Mouse (Mus musculus): ENCODE results near the gene Nr1h4.

DNA sequence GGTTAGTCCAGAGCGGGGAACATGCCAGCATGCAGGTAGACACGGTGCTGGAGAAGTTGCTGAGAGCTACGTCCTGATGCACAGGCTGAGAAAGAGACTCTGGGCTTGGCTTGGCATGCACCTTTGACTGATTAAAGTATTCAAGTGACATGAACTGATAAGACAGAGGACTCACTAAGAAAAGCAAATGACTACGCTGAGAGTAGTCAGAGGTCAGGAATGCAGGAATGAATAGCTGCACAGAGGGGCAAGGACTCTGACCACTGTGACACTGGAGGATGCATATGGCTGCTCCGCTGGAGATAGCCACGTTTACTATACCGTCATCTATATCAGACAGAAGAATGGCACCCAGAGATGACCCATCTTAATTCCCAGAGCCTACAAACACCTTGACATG lies 94.0 kb downstream of the Nr1h4 start:
- TF ChIP-seq CTCF (IDR thresholded peaks at IDR 0.05; ENCODE audit: low read depth, low read length) (no peak), POLR2A (IDR thresholded peaks at IDR 0.05; ENCODE audit: extremely low read depth, insufficient read depth, low read length) (no peak)
